9 mouse cellular contexts compared by ENCODE assay signal in the genomic region with DNA sequence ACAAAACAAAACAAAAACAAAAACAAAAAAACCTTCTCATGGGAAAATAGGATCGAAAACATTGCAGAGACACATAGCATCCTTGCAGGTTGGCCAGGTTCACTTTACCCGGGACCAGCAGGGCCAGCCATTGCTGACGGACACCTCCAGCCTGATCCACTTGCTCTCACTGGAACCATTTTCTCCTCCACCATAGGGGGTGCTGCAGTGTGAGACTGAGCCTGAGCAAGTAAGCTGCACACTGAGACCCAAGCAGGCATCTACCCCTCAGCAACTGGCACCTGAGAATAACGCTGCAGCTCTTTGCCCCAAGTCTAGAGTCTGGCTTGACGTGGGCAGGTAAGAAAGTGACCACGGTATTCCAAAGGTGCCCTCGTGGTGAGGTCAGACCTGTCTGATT. TPM values are rescaled to one million over a fixed set of nuclear protein-coding genes. Genes with fewer than 3 reads are reported as not detected.
A peak's percentile ranks its signal among the peaks of the same experiment; 100 is the strongest.
DNase-seq lines count a peak whose midpoint lies in the region; ATAC-seq and TF ChIP-seq lines count a peak whose summit lies in the region.
"Had no signal": no experiment of that assay in that cellular context is flagged by ENCODE, and none has a peak within 500 bp of the region (broad histone marks: within the 10 kb centered on the region; RNA-seq: fewer than 3 reads in every experiment).

No protein-coding gene starts in this region.

- peak; percentile 25 for DNase-seq in cerebellum, postnatal 10 days
- DNase-seq in cerebellum, adult 9-11 months, result no peak
- DNase-seq in lung, postnatal 0 days (ENCODE audit: low spot score), result no peak
- no peak for DNase-seq in lung, postnatal 25 days (ENCODE audit: low spot score)
- peak; percentile 27 for DNase-seq in induced T-regulatory cell, adult 2 months (ENCODE audit: low read depth)
- peak; percentile 16 to 35 for DNase-seq in thymus, postnatal 10 days (ENCODE audit: low spot score in 2 of 2)
- DNase-seq in spleen, postnatal 4 days (ENCODE audit: low spot score in 2 of 2), result no peak
- DNase-seq in adrenal gland, adult (ENCODE audit: inconsistent age in 2 of 2, low spot score in 1 of 2), result no peak
- DNase-seq: heart, postnatal 14 days had no signal

- no peaks in the 10 kb centered on the region for H3K36me3 ChIP-seq in lung, postnatal 0 days (ENCODE audit: insufficient read depth, low read length)

- TF ChIP-seq CTCF in lung, postnatal 0 days (IDR thresholded peaks at IDR 0.05), result peak; percentile 36

- H3K4me1 ChIP-seq in lung, postnatal 0 days (ENCODE audit: insufficient read depth, low read depth, low read length), result peaks cover 14% of the 10 kb centered on the region; the same call in 1 of the 2 replicates

- H3K4me3 ChIP-seq in lung, postnatal 0 days (ENCODE audit: low read depth, low read length), result no peak overlapping the region

- H3K4me2 ChIP-seq in lung, postnatal 0 days (replicated peaks; ENCODE audit: low read depth, low read length), result no peak overlapping the region

- WGBS in lung, postnatal 0 days, result 77% methylated on average over 7 of the region's 7 CpGs

- ATAC-seq in lung, postnatal 0 days, result no peak

- TF ChIP-seq EP300 in lung, postnatal 0 days (IDR thresholded peaks at IDR 0.05), result no peak

- no peaks in the 10 kb centered on the region for H3K27me3 ChIP-seq in lung, postnatal 0 days (replicated peaks; ENCODE audit: insufficient read depth, low read length)

- no peak overlapping the region for H3K9ac ChIP-seq in lung, postnatal 0 days (replicated peaks; ENCODE audit: low read depth)

- no peaks in the 10 kb centered on the region for H3K9me3 ChIP-seq in lung, postnatal 0 days (ENCODE audit: low read length)

- no peak overlapping the region for H3K27ac ChIP-seq in lung, postnatal 0 days (ENCODE audit: low read length)

RNA-seq across cellular contexts. Expression of a gene that starts 1.6 kb away (rescaled TPM):
- 24.0 and 30.7 TPM in 2 replicates for polyA plus RNA-seq in lung, postnatal 0 days (2015; fragmentation: Nextera tagmentation; extraction: Ambion mirVana)

RNA-seq across cellular contexts. Expression of a gene that starts 1.8 kb away (rescaled TPM):
- 14.6 and 15.0 TPM in 2 replicates for polyA plus RNA-seq in lung, postnatal 0 days (2015; fragmentation: Nextera tagmentation; extraction: Ambion mirVana)

RNA-seq across cellular contexts. Expression of a gene that starts 31.5 kb away (rescaled TPM):
- 3.0 and 3.9 TPM in 2 replicates for polyA plus RNA-seq in lung, postnatal 0 days (2015; fragmentation: Nextera tagmentation; extraction: Ambion mirVana)

RNA-seq across cellular contexts. Expression of a gene that starts 57.0 kb away (rescaled TPM):
- polyA plus RNA-seq in lung, postnatal 0 days (2015; fragmentation: Nextera tagmentation; extraction: Ambion mirVana), result 25.2 and 26.0 TPM in 2 replicates

Comparison
In these comparisons a context has a peak if more than half of its experiments do, and no peak if none do; other contexts are left out.
1. DNase-seq: peak in cerebellum, postnatal 10 days (2 of 2), induced T-regulatory cell, adult 2 months (single experiment) and thymus, postnatal 10 days (2 of 2); none in cerebellum, adult 9-11 months (single experiment), lung, postnatal 0 days (single experiment), lung, postnatal 25 days (single experiment), spleen, postnatal 4 days (0 of 2) and adrenal gland, adult (0 of 2).